Mouse (Mus musculus) olfactory bulb, adult 2 months (tissue): ENCODE results near the gene Fam69a.

Experiments used
- CTCF ChIP-seq: fragments of 200-500 bp; IDR thresholded peaks from 2 replicates; pipeline ENCODE4 v1.5.1; 2012; ENCODE audit warnings: low read depth, mild to moderate bottlenecking, low read length, moderate library complexity; ENCODE audit not compliant: insufficient read depth
- POLR2A ChIP-seq: fragments of 200-500 bp; IDR thresholded peaks from 2 replicates; pipeline ENCODE4 v1.6.1; 2012; ENCODE audit warnings: mild to moderate bottlenecking, low read depth, low read length, moderate library complexity; ENCODE audit not compliant: insufficient read depth

DNA sequence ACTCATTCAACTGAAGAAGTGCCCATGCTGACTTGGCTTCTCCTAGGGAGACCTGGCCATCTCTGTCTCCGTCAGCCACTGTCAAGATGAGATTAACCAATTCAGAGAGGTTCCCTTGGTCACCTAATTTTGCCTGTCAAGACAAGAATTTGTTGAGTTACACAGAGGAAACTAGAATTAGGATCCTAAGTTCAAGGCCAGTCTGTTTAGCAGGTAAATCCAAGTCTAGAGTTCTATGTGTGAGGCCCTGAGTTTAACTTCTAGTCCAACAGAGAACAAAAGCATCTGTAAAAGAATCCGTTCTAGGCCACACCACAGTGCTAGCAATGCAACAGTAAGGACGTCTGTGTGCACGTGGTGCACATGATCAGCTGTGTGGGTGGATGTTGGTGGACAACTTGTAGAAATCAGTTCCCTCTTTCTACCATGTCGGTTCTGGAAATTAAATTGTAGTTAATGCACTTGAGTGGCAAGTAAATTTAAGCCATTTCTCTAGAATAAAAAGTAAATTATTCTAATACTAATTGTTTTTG lies 76.7 kb downstream of the Fam69a start:
- TF ChIP-seq CTCF: no peak
- no peak for TF ChIP-seq POLR2A
